Mouse (Mus musculus) embryonic facial prominence, embryonic 14.5 days (tissue): ENCODE measurements at regions not wholly inside any gene's neighbourhood (a gene's known extent, or its start where the extent isn't known, plus 50 kb on each side); places are given as distances from the start of the nearest gene placed in this dataset.
"Not testable (repeated sequence)": the region's sequence is repeated elsewhere in the genome, so short reads cannot be mapped to it uniquely, and the experiment has no call there.

ENCODE experiments used
- ATAC-seq: fragments of 200-750 bp; cut with Nextera tagmentation; 2 replicates; pipeline ENCODE4 v1.8.0; 2017; ENCODE audit warnings: low read depth, moderate number of reproducible peaks, moderate TSS enrichment
- DNase-seq: peaks from one replicate; pipeline ENCODE4 v3.0.0-alpha.2; 2015; ENCODE audit warnings: low spot score
- H3K27ac ChIP-seq: fragments of 300-500 bp; sonication (generic); replicated peaks from 2 replicates; pipeline ENCODE4 v1.5.1; 2014; ENCODE audit warnings: low read depth, mild to moderate bottlenecking, low read length, moderate library complexity
- H3K27me3 ChIP-seq: fragments of 300-500 bp; sonication (generic); replicated peaks from 2 replicates; pipeline ENCODE4 v1.6.1; 2014; ENCODE audit warnings: low read length; ENCODE audit not compliant: control insufficient read depth, insufficient read depth
- H3K36me3 ChIP-seq: fragments of 300-500 bp; sonication (generic); 2 replicates; pipeline ENCODE4 v1.6.1; 2014; ENCODE audit warnings: low read length, mixed read lengths; ENCODE audit not compliant: control insufficient read depth, insufficient read depth
- H3K4me1 ChIP-seq: fragments of 300-500 bp; sonication (generic); 2 replicates; pipeline ENCODE4 v1.6.1; 2014; ENCODE audit warnings: antibody characterized with exemption, low read length; ENCODE audit not compliant: control insufficient read depth, insufficient read depth
- H3K4me2 ChIP-seq: fragments of 300-500 bp; sonication (generic); 2 replicates; pipeline ENCODE4 v1.6.1; 2014; ENCODE audit warnings: low read depth, mild to moderate bottlenecking, low read length, moderate library complexity, mixed read lengths
- H3K4me3 ChIP-seq: fragments of 300-500 bp; sonication (generic); 2 replicates; pipeline ENCODE4 v1.5.1; 2014; ENCODE audit warnings: low read depth, mild to moderate bottlenecking, low read length
- H3K9ac ChIP-seq: fragments of 300-500 bp; sonication (generic); 2 replicates; pipeline ENCODE4 v1.6.1; 2014; ENCODE audit warnings: low read depth, mild to moderate bottlenecking, low read length, moderate library complexity, mixed read lengths
- H3K9me3 ChIP-seq: fragments of 300-500 bp; sonication (generic); 2 replicates; pipeline ENCODE4 v1.6.1; 2016; ENCODE audit warnings: low read length; ENCODE audit not compliant: control insufficient read depth
- WGBS: fragments of 180-500 bp; shearing (Covaris S2); extraction: QIAGEN DNeasy Blood & Tissue Kit; methylation state at CpG from one replicate; pipeline ENCODE4 v1.1.7; 2014; 5-methylcytosine and 5-hydroxymethylcytosine counted together

DNA sequence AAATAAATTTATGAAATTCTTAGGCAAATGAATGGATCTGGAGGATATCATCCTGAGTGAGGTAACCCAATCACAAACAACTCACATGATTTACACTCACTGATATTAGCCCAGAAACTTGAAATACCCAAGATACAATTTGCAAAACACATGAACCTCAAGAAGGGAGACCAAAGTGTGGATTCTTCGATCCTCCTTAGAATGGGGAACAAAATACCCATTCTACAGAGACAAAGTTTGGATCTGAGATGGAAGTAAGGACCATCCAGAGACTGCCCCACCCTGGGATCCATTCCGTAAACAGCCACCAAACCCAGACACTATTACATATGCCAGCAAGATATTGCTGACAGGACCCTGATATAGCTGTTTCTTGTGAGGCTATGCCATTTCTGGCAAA, 971.2 kb downstream of the Agbl1 start:
- DNase-seq, H3K27me3 ChIP-seq, H3K36me3 ChIP-seq, H3K4me1 ChIP-seq, H3K9ac ChIP-seq, ATAC-seq, H3K9me3 ChIP-seq, H3K4me2 ChIP-seq, H3K27ac ChIP-seq, H3K4me3 ChIP-seq: not testable (repeated sequence)
- 88% methylated on average over 2 of the region's 2 CpGs for WGBS

DNA sequence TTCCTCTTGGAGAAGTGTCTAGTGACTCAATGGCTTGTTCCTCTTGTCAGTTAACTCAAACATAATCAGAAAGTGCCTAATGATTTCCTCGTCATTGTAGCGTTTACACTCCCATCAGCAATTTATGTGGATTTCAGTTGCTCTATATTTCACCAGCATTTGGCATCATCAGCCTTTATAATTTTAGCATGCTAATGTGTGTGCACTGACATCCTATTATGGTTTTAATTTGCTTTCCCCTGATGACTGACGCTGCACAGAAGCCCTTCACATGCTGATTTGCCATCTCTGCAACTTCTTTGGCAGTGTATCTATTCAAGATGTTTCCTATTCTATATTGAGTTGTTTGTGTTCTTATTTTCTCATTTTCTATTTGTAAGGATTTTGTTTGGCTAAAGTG, 975.9 kb downstream of the Agbl1 start:
- Histone ChIP-seq H3K9ac (no peak overlapping the region), H3K9me3 (no peaks in the 10 kb centered on the region), H3K4me2 (no peak overlapping the region), H3K27ac (no peak overlapping the region), H3K36me3 (no peaks in the 10 kb centered on the region), H3K4me1 (no peaks in the 10 kb centered on the region), H3K27me3 (no peaks in the 10 kb centered on the region), H3K4me3 (no peak overlapping the region)
- DNase-seq (no peak), ATAC-seq (no peak)
- WGBS, result 71% methylated on average over 3 of the region's 3 CpGs

DNA sequence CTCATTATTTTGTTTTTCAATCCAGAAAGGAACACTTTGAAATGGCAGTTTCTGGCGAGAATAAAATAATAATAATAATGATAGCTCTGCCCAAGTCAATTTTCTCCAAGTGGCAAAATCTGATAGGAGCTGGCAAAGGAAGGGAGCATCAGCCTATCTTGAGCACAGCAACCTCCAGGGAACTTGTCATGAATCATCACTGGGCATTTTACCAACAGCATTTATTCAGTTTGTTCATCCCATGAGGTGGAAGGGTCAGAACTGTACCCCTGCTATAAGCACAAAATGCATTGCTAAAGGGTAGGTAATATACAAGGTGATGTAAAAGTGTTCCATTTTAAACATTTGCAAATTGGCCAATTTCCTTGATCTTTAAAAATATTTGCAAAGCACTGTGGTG, 1019.7 kb downstream of the Agbl1 start:
- H3K4me1 ChIP-seq, result no peaks in the 10 kb centered on the region
- H3K9me3 ChIP-seq, result no peaks in the 10 kb centered on the region
- DNase-seq (no peak), ATAC-seq (no peak)
- no peaks in the 10 kb centered on the region for H3K36me3 ChIP-seq
- WGBS, result 70% methylated on average over 1 of the region's 1 CpGs
- no peak overlapping the region for H3K9ac ChIP-seq
- H3K27ac ChIP-seq, result no peak overlapping the region
- H3K4me2 ChIP-seq, result no peak overlapping the region
- H3K27me3 ChIP-seq, result no peaks in the 10 kb centered on the region
- H3K4me3 ChIP-seq, result no peak overlapping the region

DNA sequence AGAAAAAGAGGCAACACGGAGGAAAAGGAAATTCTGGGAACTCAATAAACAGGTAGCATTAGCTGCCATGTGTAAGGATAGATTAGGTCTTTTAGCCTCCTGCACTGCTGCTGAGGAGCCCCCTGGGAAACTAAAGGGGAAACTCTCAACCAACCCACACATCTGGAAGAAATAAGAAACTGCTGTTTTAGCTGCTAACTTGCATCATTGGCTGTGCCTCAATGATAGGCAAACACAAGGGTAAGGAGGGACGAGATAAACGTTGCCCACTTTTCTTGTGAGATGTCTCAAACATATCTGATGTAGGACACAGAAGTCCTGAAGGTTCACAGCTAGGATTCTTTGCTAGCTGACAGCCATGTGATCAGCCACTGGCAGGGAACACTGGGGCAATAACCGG, 1058.0 kb downstream of the Agbl1 start:
- Histone ChIP-seq H3K4me1 (no peaks in the 10 kb centered on the region), H3K4me3 (no peak overlapping the region)
- WGBS, result 22% methylated on average over 4 of the region's 4 CpGs

DNA sequence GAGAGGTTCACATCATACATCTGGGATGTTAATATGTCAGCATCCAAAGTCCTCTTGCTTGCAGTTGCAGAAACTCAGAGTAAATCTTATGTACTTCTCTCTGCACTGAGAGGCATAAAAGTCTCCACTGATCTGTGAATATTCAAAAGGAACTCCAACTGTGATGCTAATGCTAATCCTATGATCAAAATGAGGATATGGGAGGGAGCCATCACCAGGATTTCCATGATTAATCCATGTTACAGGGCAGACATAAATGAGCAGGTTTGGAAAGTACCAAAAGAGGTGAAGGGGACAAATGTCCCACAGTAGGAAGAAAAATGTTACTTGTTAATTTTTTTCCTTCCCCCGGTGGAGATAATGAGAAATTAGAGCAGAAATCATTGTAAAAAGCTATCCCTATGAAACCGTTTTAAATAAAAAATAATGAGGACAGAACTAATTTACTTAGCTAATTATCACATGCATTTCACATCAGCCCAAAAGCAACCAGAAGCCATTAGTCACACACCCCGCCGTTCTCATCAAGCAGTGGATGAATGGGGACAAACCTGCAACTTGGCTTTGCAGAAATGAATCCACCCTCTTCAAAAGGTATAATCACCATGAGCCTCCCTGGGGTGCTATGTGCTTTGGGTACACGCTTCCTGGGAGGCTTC, 1065.4 kb downstream of the Agbl1 start:
- WGBS, result 25% methylated on average over 5 of the region's 5 CpGs
- H3K27me3 ChIP-seq, result no peaks in the 10 kb centered on the region
- no peaks in the 10 kb centered on the region for H3K9me3 ChIP-seq
- no peak overlapping the region for H3K4me2 ChIP-seq
- H3K27ac ChIP-seq, result no peak overlapping the region
- H3K4me3 ChIP-seq, result no peak overlapping the region
- no peaks in the 10 kb centered on the region for H3K36me3 ChIP-seq
- H3K4me1 ChIP-seq, result no peaks in the 10 kb centered on the region
- H3K9ac ChIP-seq, result no peak overlapping the region
- no peak for ATAC-seq
- DNase-seq, result no peak

More for the DNA sequence above, 1058.0 kb downstream of the Agbl1 start:
- no peak for ATAC-seq
- no peak for DNase-seq
- no peak overlapping the region for H3K4me2 ChIP-seq
- no peaks in the 10 kb centered on the region for H3K9me3 ChIP-seq
- no peaks in the 10 kb centered on the region for H3K27me3 ChIP-seq
- H3K27ac ChIP-seq, result no peak overlapping the region
- H3K36me3 ChIP-seq, result no peaks in the 10 kb centered on the region
- no peak overlapping the region for H3K9ac ChIP-seq

DNA sequence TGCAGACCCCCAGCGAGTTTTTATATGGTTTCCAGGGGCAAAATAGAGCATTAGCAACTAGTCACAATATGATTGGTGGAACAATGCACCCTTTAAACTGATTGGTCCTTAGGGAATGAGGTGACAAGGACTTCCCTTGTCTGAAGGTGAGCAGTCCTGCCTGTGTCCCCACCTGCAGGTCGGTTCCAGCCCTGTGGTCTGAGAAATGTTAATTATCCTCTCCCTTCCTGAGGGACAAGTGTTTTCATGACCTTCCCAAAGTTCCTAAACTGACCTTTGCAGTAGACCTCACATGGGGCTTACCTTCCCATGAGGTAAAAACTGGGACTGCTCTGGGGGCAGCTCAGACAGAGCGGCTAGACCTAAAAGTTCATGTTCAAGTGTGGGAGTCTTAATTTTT, 1073.5 kb downstream of the Agbl1 start:
- no peak for DNase-seq
- no peaks in the 10 kb centered on the region for H3K27me3 ChIP-seq
- H3K27ac ChIP-seq, result no peak overlapping the region
- ATAC-seq, result no peak
- H3K9me3 ChIP-seq, result no peaks in the 10 kb centered on the region
- peak overlapping the region; percentile 34; the same call in 1 of the 2 replicates for H3K4me2 ChIP-seq
- H3K4me1 ChIP-seq, result no peaks in the 10 kb centered on the region; the same call in 1 of the 2 replicates
- WGBS, result 42% methylated on average over 3 of the region's 3 CpGs
- no peak overlapping the region for H3K4me3 ChIP-seq
- no peaks in the 10 kb centered on the region for H3K36me3 ChIP-seq
- H3K9ac ChIP-seq, result no peak overlapping the region

DNA sequence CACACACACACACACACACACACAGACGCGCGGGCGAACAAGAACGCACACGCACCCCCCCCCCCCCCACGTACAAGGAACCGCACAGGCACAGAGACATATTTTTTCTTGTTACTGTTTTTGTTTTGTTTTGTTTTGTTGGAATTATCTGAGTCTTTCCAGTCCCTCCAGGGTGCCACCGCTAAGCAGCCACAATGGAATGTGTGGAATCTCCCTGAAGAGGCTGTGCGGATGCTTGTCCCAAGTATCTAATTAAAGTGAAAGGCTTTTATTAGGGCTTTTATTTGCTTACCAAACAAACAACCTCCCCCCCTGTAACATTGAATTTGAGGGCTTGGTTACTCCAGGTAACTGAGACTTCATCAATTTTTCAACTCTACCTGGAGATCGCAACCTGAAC, 1074.2 kb downstream of the Agbl1 start:
- Histone ChIP-seq H3K4me2 (peak overlapping the region; percentile 34), H3K27me3 (no peaks in the 10 kb centered on the region), H3K4me1 (no peaks in the 10 kb centered on the region; the same call in 1 of the 2 replicates), H3K9ac (no peak overlapping the region), H3K9me3 (no peaks in the 10 kb centered on the region), H3K4me3 (no peak overlapping the region), H3K27ac (no peak overlapping the region), H3K36me3 (no peaks in the 10 kb centered on the region)
- WGBS, result 12% methylated on average over 10 of the region's 11 CpGs
- peak; percentile 60; the same call in 1 of the 2 replicates for ATAC-seq
- DNase-seq, result peak; percentile 49

DNA sequence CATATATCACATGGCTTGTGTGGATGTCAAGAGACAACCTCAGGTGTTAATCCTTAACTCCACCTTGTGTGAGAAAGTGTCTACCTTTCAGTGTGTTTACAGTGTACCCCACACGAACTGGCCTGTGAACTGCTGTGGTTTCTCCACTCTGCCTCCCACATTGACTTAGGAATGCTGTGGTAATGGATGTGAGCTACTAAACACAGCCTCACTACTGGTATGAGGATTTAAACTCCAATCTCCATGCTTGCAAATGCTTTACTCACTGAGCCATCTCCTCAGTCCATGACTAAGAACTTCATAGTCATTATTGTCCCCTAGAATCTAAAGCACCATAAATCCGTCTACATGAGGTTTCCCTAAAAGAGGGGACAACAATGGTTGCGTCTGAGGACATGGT, 1075.8 kb downstream of the Agbl1 start:
- Histone ChIP-seq H3K4me3 (no peak overlapping the region), H3K4me2 (no peak overlapping the region), H3K9ac (no peak overlapping the region), H3K4me1 (no peaks in the 10 kb centered on the region; the same call in 1 of the 2 replicates), H3K27ac (no peak overlapping the region), H3K36me3 (no peaks in the 10 kb centered on the region), H3K9me3 (no peaks in the 10 kb centered on the region), H3K27me3 (no peaks in the 10 kb centered on the region)
- DNase-seq (no peak), ATAC-seq (no peak)
- 77% methylated on average over 3 of the region's 3 CpGs for WGBS

DNA sequence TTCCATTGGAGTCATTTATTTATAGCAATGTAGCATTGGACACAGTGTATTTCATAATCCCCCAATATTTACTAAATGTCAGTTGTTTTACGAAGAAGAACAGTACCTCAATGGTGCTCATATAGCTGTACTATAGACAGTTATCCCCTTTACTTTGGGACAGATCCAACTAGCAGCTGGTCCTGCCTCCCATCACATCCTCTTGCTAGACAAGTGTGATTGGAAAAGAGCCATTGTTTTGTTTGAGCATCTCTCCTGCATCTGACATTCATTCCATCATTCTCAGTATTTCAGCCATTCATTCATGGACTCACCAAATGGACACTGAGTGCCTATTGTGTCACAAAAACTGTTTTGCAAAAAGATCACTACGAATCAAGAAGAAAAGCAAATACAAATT, 1082.0 kb downstream of the Agbl1 start:
- H3K9me3 ChIP-seq, result no peaks in the 10 kb centered on the region
- H3K36me3 ChIP-seq, result no peaks in the 10 kb centered on the region
- H3K27ac ChIP-seq, result no peak overlapping the region
- DNase-seq, result no peak
- no peak overlapping the region for H3K4me2 ChIP-seq
- no peaks in the 10 kb centered on the region for H3K4me1 ChIP-seq
- ATAC-seq, result no peak
- H3K4me3 ChIP-seq, result no peak overlapping the region
- no peak overlapping the region for H3K9ac ChIP-seq
- no peaks in the 10 kb centered on the region for H3K27me3 ChIP-seq
- 80% methylated on average over 2 of the region's 2 CpGs for WGBS
